Mouse (Mus musculus) megakaryocyte, adult 5-6 weeks (primary cell): ENCODE results near the gene Slc39a13. TPM values are rescaled to one million over a fixed set of nuclear protein-coding genes. Genes with fewer than 3 reads are reported as not detected.

Source experiments
- ATAC-seq: 2 replicates; pipeline ENCODE4 v1.8.0; 2016; ENCODE audit warnings: mild to moderate bottlenecking, inconsistent platforms; ENCODE audit not compliant: poor library complexity, severe bottlenecking
- total RNA-seq, 2 experiments: library from RNA; stranded (forward) in 1 of 2; stranded (reverse) in 1 of 2; fragments of 153-499, 151-499 nt in 1 of 2; fragments of 221-1000, 200-1000 nt in 1 of 2; gene quantifications; 2 replicates each; pipeline versions ENCODE4 v1.2.3 to v1.2.4; 2015 to 2017

The Slc39a13 gene
- total RNA-seq, 2 experiments from 2014 or later = 10.9 to 15.6 TPM

GRCm38 (mm10) chr2:91090827-91091226 lies 20.6 kb upstream of the Slc39a13 start:
- no peak for ATAC-seq

- no peak for ATAC-seq
Observed at GRCm38 (mm10) chr2:91090208-91090607, 20.0 kb upstream of the Slc39a13 start.

GRCm38 (mm10) chr2:91088987-91089386 lies 18.8 kb upstream of the Slc39a13 start:
- ATAC-seq = peak; percentile 65

- peak; percentile 20; the same call in 1 of the 2 replicates for ATAC-seq
Observed at GRCm38 (mm10) chr2:91087453-91087852, 17.2 kb upstream of the Slc39a13 start.

GRCm38 (mm10) chr2:91086392-91087237 lies 16.4 kb upstream of the Slc39a13 start:
- no peak for ATAC-seq

GRCm38 (mm10) chr2:91085494-91086391 lies 15.5 kb upstream of the Slc39a13 start:
- no peak for ATAC-seq

GRCm38 (mm10) chr2:91084179-91084820 lies 14.1 kb upstream of the Slc39a13 start:
- ATAC-seq = peak; percentile 23

GRCm38 (mm10) chr2:91083366-91083940 lies 13.2 kb upstream of the Slc39a13 start:
- peak; percentile 4 for ATAC-seq

- peak; percentile 72 for ATAC-seq
Observed at GRCm38 (mm10) chr2:91082844-91083243, 12.6 kb upstream of the Slc39a13 start.

- ATAC-seq = no peak
Observed at GRCm38 (mm10) chr2:91081775-91082695, 11.8 kb upstream of the Slc39a13 start, which contains the start of gene Spi1. Gene Spi1, plus strand, starts transcription at chr2:91082390.

GRCm38 (mm10) chr2:91080784-91081513 lies 10.7 kb upstream of the Slc39a13 start:
- peak; percentile 34 for ATAC-seq

GRCm38 (mm10) chr2:91079026-91079384 lies 8.8 kb upstream of the Slc39a13 start:
- no peak for ATAC-seq

GRCm38 (mm10) chr2:91078314-91079025 lies 8.3 kb upstream of the Slc39a13 start:
- ATAC-seq = 0 out of 2 replicates have a peak, but pooled peaks have one; percentile 4

- ATAC-seq = no peak
Observed at GRCm38 (mm10) chr2:91077957-91078313, 7.7 kb upstream of the Slc39a13 start.

GRCm38 (mm10) chr2:91072092-91072491 lies 1.9 kb upstream of the Slc39a13 start:
- ATAC-seq = no peak

GRCm38 (mm10) chr2:91071059-91071458 lies 842 bp upstream of the Slc39a13 start:
- no peak for ATAC-seq

GRCm38 (mm10) chr2:91069306-91070000 lies 764 bp downstream of the Slc39a13 start:
- ATAC-seq = no peak

- ATAC-seq = no peak
Observed at GRCm38 (mm10) chr2:91068872-91069165, 1.4 kb downstream of the Slc39a13 start.
